Mouse (Mus musculus) hindbrain, embryonic 14.5 days (tissue): ENCODE measurements at regions not wholly inside any gene's neighbourhood (a gene's known extent, or its start where the extent isn't known, plus 50 kb on each side); places are given as distances from the start of the nearest gene placed in this dataset.

Source experiments
- ATAC-seq: fragments of 200-750 bp; cut with Nextera tagmentation; 2 replicates; pipeline ENCODE4 v1.8.0; 2017; ENCODE audit warnings: moderate number of reproducible peaks, mild to moderate bottlenecking, moderate TSS enrichment, moderate library complexity; ENCODE audit not compliant: low FRiP score
- DNase-seq: peaks from one replicate; pipeline ENCODE4 v3.0.0-alpha.2; 2015; ENCODE audit warnings: low spot score
- H3K27ac ChIP-seq: fragments of 300-500 bp; sonication (generic); 2 replicates; pipeline ENCODE4 v1.5.1; 2014; ENCODE audit warnings: mild to moderate bottlenecking, moderate library complexity
- H3K27me3 ChIP-seq: fragments of 300-500 bp; sonication (generic); 2 replicates; pipeline ENCODE4 v1.6.1; 2014; ENCODE audit warnings: mild to moderate bottlenecking, low read length, mixed read lengths; ENCODE audit not compliant: control insufficient read depth, insufficient read depth
- H3K36me3 ChIP-seq: fragments of 300-500 bp; sonication (generic); replicated peaks from 2 replicates; pipeline ENCODE4 v1.6.1; 2014; ENCODE audit not compliant: control insufficient read depth, insufficient read depth
- H3K4me1 ChIP-seq: fragments of 300-500 bp; sonication (generic); replicated peaks from 2 replicates; pipeline ENCODE4 v1.6.1; 2014; ENCODE audit warnings: antibody characterized with exemption, low read length, mixed read lengths; ENCODE audit not compliant: control insufficient read depth, insufficient read depth
- H3K4me2 ChIP-seq: fragments of 300-500 bp; sonication (generic); replicated peaks from 2 replicates; pipeline ENCODE4 v1.6.1; 2014; ENCODE audit warnings: mild to moderate bottlenecking, moderate library complexity
- H3K4me3 ChIP-seq: fragments of 300-500 bp; sonication (generic); replicated peaks from 2 replicates; pipeline ENCODE4 v1.5.1; 2014; ENCODE audit warnings: mild to moderate bottlenecking, low read length
- H3K9ac ChIP-seq: fragments of 300-500 bp; sonication (generic); 2 replicates; pipeline ENCODE4 v1.6.1; 2014
- H3K9me3 ChIP-seq: fragments of 300-500 bp; sonication (generic); 2 replicates; pipeline ENCODE4 v1.6.1; 2016; ENCODE audit warnings: low read length; ENCODE audit not compliant: control insufficient read depth
- WGBS: fragments of 180-500 bp; shearing (Covaris S2); extraction: QIAGEN DNeasy Blood & Tissue Kit; methylation state at CpG from one replicate; pipeline ENCODE4 v1.1.7; 2014; 5-methylcytosine and 5-hydroxymethylcytosine counted together

DNA sequence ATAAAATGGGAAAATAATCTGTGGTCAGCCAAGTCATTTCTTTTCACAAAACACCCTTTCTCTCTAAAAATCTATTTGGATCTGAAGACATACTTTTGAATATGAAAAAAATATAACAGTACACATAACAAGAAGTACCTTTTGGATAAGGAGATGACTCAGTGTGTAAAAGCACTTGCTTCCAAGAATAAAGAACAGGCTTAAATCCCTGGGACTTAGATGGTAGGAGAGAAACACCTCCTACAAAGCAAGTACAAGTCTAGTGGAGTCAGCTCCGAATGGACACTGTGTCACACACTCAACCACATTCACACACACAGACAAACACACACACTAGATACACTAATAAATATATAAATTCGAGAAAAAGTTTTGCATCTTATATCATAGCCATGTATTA, 1041.8 kb downstream of the D3Ertd751e start:
- WGBS: 84% methylated on average over 2 of the region's 2 CpGs
- DNase-seq (no peak), ATAC-seq (no peak)
- Histone ChIP-seq H3K9me3 (no peaks in the 10 kb centered on the region), H3K36me3 (no peaks in the 10 kb centered on the region), H3K4me3 (no peak overlapping the region), H3K27ac (no peak overlapping the region), H3K27me3 (no peaks in the 10 kb centered on the region), H3K4me2 (no peak overlapping the region), H3K9ac (no peak overlapping the region), H3K4me1 (no peaks in the 10 kb centered on the region)

DNA sequence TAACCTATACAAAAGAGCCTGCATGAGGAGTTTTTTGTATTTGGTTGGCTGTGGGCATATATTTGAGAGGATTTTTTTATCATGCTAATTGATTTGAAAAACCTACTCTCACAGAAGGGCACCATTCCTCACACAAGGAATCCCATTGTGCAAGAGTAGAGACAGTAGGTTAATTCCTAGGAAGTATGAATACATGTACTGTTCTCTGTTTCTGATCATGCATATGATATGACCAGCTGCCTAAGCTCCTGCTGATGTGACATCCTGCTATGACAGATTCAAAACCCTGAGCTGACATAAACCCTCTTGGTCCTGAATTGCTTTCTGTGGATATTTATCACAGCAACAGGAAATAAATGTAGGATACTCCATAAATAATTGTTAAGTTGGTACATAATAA, 1048.0 kb downstream of the D3Ertd751e start:
- DNase-seq: no peak
- H3K4me2 ChIP-seq: no peak overlapping the region
- ATAC-seq: no peak

DNA sequence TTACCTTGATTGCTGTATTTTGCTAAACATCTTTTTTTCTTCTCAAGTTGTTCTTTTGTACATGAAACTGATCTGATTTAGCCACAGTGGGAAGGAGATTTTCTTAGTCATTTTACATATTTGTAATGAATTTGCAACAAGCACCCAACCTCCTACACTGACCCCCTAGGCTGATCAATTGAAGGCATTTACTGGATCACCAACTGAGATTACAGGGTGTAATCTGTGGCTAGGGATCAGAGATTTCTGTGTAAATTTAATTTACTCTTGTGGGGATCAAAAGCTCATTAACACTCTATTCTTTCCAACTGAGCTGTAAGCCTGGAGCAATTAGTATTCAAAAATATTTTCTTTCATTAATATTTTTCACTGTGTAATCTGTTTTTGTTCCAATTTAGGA, 1049.5 kb downstream of the D3Ertd751e start:
- no peak for ATAC-seq
- Histone ChIP-seq H3K9me3 (no peaks in the 10 kb centered on the region), H3K4me3 (no peak overlapping the region)

More for the DNA sequence above, 1048.0 kb downstream of the D3Ertd751e start:
- H3K4me3 ChIP-seq: no peak overlapping the region
- no peaks in the 10 kb centered on the region for H3K36me3 ChIP-seq
- no peaks in the 10 kb centered on the region for H3K27me3 ChIP-seq
- H3K9ac ChIP-seq: no peak overlapping the region
- no peak overlapping the region for H3K27ac ChIP-seq
- no peaks in the 10 kb centered on the region for H3K4me1 ChIP-seq
- H3K9me3 ChIP-seq: no peaks in the 10 kb centered on the region

DNA sequence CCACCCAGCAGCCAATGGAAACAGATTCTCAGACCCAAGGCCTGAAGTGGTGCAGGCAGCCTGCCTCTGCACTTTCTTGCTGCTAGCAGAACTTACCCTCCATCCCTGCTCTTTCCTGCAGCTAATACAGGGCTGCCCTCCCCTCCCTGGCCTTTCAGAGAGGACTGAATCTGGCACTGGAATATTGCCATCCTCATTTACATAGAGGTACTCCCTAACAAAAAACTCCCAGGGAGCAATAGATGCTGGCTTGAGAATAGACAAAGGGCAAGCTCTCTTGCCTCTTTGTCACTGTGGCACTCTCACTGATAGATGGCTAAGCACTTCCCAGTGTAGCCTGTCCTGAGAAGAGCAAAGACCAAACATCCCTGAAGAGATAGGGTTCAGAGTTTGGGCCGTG, 1088.0 kb downstream of the D3Ertd751e start:
- H3K9ac ChIP-seq: no peak overlapping the region
- no peaks in the 10 kb centered on the region for H3K27me3 ChIP-seq
- 13% methylated on average over 1 of the region's 1 CpGs for WGBS
- DNase-seq (no peak), ATAC-seq (peak; percentile 69)
- no peak overlapping the region for H3K27ac ChIP-seq
- H3K4me2 ChIP-seq: no peak overlapping the region
- no peaks in the 10 kb centered on the region for H3K4me1 ChIP-seq
- no peaks in the 10 kb centered on the region for H3K36me3 ChIP-seq
- H3K9me3 ChIP-seq: no peaks in the 10 kb centered on the region
- H3K4me3 ChIP-seq: no peak overlapping the region

More for the DNA sequence above, 1049.5 kb downstream of the D3Ertd751e start:
- no peak for DNase-seq
- H3K4me2 ChIP-seq: no peak overlapping the region
- no peak overlapping the region for H3K27ac ChIP-seq
- H3K4me1 ChIP-seq: no peaks in the 10 kb centered on the region
- no peak overlapping the region for H3K9ac ChIP-seq
- H3K36me3 ChIP-seq: no peaks in the 10 kb centered on the region
- H3K27me3 ChIP-seq: no peaks in the 10 kb centered on the region

DNA sequence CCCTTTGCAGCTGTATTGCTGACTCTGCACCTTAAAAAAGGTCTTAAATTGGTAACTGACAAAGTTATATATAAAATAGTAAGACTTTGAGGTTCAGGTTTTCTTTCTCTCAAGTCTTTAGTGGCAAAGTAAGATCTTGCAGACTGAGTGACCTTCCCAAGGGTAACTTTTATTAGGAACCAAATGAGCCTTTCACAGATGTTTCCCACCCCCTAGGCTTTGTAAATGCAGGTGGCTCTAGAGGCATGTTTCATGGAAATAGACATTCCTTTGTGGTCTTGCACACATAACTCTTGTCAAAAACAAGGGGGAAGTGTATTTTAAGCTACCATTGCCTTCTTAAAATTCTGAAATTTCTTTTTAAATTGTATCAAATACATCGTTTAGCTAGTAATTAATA, 1125.0 kb downstream of the D3Ertd751e start:
- Histone ChIP-seq H3K27me3 (no peaks in the 10 kb centered on the region), H3K4me2 (no peak overlapping the region), H3K4me3 (no peak overlapping the region), H3K27ac (no peak overlapping the region), H3K4me1 (no peaks in the 10 kb centered on the region), H3K9ac (no peak overlapping the region), H3K9me3 (no peaks in the 10 kb centered on the region), H3K36me3 (no peaks in the 10 kb centered on the region)
- 98% methylated on average over 1 of the region's 1 CpGs for WGBS
- DNase-seq: no peak
- ATAC-seq: no peak

DNA sequence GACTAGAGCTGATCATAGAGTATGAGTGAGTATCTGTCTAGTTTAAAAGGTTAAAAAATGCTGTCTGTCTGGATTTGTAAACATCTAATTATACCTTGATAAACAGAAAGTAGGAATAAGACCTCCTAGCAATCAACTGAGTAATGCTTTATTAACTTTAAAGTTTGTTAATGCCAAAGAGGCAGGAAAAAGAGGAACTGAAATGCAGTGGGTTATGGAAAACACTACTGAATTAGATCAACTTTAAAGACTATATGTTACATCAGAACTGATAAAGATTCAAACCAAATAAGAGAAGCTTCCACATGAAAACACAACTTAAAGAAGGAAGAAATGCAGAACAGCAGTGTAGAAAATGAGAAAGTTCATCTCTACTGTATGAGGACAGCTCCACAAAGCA, 1136.6 kb downstream of the D3Ertd751e start:
- Histone ChIP-seq H3K4me1 (no peaks in the 10 kb centered on the region), H3K9me3 (peaks cover 13% of the 10 kb centered on the region), H3K4me3 (no peak overlapping the region), H3K4me2 (no peak overlapping the region), H3K9ac (no peak overlapping the region), H3K27me3 (no peaks in the 10 kb centered on the region), H3K36me3 (no peaks in the 10 kb centered on the region), H3K27ac (no peak overlapping the region)
- ATAC-seq: no peak
- DNase-seq: no peak

DNA sequence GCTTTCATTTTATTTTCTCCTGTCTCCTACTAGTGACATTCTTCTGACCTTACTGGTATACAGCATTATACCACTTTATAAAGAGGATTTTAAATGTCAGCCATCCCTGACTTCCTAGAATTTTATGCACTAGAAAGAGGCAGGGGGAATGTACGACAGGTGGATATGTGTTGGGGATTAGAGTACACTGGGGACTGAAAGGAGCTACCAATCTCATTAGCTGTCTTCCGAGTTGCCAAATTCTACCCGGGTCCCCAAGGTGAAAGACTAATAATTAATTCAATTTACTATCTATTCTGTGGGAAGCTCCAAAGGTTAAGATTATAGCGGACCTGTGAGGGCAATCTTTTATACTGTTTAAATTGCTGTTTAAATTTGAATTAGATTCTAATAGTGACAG, 1142.1 kb downstream of the D3Ertd751e start:
- peak; percentile 40; the same call in 1 of the 2 replicates for ATAC-seq
- DNase-seq: no peak
- no peaks in the 10 kb centered on the region for H3K36me3 ChIP-seq

DNA sequence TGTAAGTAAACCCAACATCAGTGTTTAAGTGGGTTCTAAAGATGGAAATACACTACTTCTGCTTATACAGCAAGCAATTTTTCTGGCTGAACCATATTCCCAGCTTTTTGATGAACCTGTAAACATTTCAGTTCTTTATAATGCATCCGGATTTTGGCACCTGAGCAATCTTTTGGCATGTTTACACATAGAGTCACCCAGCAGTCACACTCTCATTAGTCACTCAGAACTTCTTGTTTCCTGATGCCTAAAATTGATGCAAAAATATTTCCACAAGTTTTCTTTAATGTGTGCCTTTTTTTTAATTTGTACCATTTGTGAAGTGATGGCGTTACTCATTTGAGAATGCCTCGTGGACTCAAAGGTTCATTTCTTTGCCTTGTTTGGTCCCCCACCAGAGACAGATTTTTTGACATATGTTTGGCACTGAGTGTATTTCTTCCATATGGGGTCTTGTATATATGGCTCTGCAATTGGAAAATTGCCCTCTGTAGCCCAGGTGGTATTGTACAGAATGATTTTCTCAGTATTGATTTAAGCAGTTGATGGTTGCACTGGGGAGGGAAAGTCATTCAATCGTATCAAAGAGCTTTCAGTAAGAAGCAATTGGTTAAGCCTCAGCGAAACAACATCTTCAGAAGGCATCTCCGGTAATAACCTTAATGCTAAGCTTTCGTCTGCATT, 1149.7 kb downstream of the D3Ertd751e start:
- ATAC-seq: peak; percentile 74
- H3K27ac ChIP-seq: no peak overlapping the region
- no peak overlapping the region for H3K4me3 ChIP-seq
- no peak for DNase-seq
- H3K4me2 ChIP-seq: no peak overlapping the region
- H3K4me1 ChIP-seq: no peaks in the 10 kb centered on the region
- 65% methylated on average over 7 of the region's 7 CpGs for WGBS
- H3K36me3 ChIP-seq: no peaks in the 10 kb centered on the region
- no peaks in the 10 kb centered on the region for H3K27me3 ChIP-seq
- H3K9me3 ChIP-seq: no peaks in the 10 kb centered on the region
- no peak overlapping the region for H3K9ac ChIP-seq

More for the DNA sequence above, 1142.1 kb downstream of the D3Ertd751e start:
- Histone ChIP-seq H3K9me3 (peaks cover 13% of the 10 kb centered on the region), H3K4me2 (no peak overlapping the region), H3K27ac (no peak overlapping the region), H3K4me3 (no peak overlapping the region), H3K9ac (no peak overlapping the region), H3K27me3 (no peaks in the 10 kb centered on the region), H3K4me1 (no peaks in the 10 kb centered on the region)
- 60% methylated on average over 4 of the region's 4 CpGs for WGBS

DNA sequence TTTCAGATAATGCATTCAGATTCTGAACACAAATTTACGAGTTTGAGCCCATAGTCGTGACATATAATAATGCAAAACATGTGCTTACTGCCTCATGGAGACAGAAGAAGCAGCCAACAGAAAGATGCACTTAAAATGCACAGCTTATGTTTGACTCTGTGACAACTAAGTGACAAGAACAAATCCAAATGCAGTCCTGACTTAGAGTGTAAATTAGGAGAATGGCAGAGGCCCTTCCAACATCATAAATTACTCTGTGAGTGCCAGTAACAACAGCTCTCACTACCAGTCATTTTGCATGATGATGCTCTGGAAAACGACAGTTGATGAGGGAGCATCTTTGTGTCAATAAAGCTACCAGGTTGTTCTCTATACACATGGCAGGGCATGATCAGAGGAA, 1153.4 kb downstream of the D3Ertd751e start:
- Histone ChIP-seq H3K27me3 (no peaks in the 10 kb centered on the region), H3K36me3 (no peaks in the 10 kb centered on the region), H3K27ac (no peak overlapping the region), H3K9me3 (no peaks in the 10 kb centered on the region), H3K4me2 (no peak overlapping the region), H3K4me1 (no peaks in the 10 kb centered on the region), H3K4me3 (no peak overlapping the region), H3K9ac (no peak overlapping the region)
- no peak for ATAC-seq
- no peak for DNase-seq
- WGBS: 73% methylated on average over 3 of the region's 3 CpGs

DNA sequence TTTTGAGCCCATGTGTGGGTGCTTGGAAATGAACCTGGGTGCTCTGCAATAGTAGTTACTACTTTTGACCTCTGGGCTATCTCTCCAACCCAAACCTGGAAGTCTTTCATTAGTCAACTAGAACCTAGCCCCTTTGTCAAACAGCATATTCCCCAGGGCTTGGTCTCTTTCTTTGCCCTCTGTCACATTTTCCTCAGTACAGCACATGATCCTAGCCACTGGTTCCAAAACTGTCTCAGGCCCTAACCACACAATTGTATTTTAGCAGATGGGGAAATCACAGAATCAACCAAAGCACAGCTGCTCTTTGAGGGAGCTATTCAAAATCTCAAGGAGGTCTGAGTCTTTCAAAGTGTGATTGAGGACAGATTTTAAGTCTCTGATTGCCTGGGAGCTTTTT, 1155.5 kb downstream of the D3Ertd751e start:
- no peaks in the 10 kb centered on the region for H3K27me3 ChIP-seq
- H3K9ac ChIP-seq: no peak overlapping the region
- no peaks in the 10 kb centered on the region for H3K36me3 ChIP-seq
- no peaks in the 10 kb centered on the region for H3K4me1 ChIP-seq
- no peak for DNase-seq
- no peak overlapping the region for H3K4me3 ChIP-seq
- no peak overlapping the region for H3K27ac ChIP-seq
- no peak overlapping the region for H3K4me2 ChIP-seq
- ATAC-seq: no peak
- H3K9me3 ChIP-seq: no peaks in the 10 kb centered on the region
